Mouse (Mus musculus): ENCODE results near the gene Bpi. TPM values are rescaled to one million over a fixed set of nuclear protein-coding genes. Genes with fewer than 3 reads are reported as not detected.

Gene Bpi
- polyA plus RNA-seq, 1 experiment from 2014 or later, result not detected

GRCm38 (mm10) chr2:158276878-158277277, 19.0 kb downstream of the Bpi start:
- Histone ChIP-seq H3K27me3 (replicated peaks; ENCODE audit: control insufficient read depth, insufficient read depth, low read length) (no peaks in the 10 kb centered on the region), H3K4me1 (replicated peaks; ENCODE audit: control insufficient read depth, insufficient read depth, low read length) (no peaks in the 10 kb centered on the region), H3K36me3 (ENCODE audit: control insufficient read depth, insufficient read depth) (no peaks in the 10 kb centered on the region), H3K27ac (ENCODE audit: low read length) (no peak overlapping the region), H3K9ac (replicated peaks; ENCODE audit: low read depth, low read length) (no peak overlapping the region), H3K4me3 (replicated peaks; ENCODE audit: low read length) (no peak overlapping the region), H3K9me3 (ENCODE audit: control insufficient read depth, low read length) (no peaks in the 10 kb centered on the region), H3K4me2 (ENCODE audit: low read length) (no peak overlapping the region)
- ATAC-seq, result no peak
- 80% methylated on average over 4 of the region's 4 CpGs for WGBS

- ATAC-seq, result no peak
- no peaks in the 10 kb centered on the region for H3K9me3 ChIP-seq (ENCODE audit: control insufficient read depth, low read length)
- H3K4me2 ChIP-seq (ENCODE audit: low read length), result no peak overlapping the region
- H3K36me3 ChIP-seq (ENCODE audit: control insufficient read depth, insufficient read depth), result no peaks in the 10 kb centered on the region
- H3K4me3 ChIP-seq (replicated peaks; ENCODE audit: low read length), result no peak overlapping the region
- no peaks in the 10 kb centered on the region for H3K27me3 ChIP-seq (replicated peaks; ENCODE audit: control insufficient read depth, insufficient read depth, low read length)
- 93% methylated on average over 4 of the region's 4 CpGs for WGBS
- H3K4me1 ChIP-seq (replicated peaks; ENCODE audit: control insufficient read depth, insufficient read depth, low read length), result no peaks in the 10 kb centered on the region
- no peak overlapping the region for H3K27ac ChIP-seq (ENCODE audit: low read length)
- H3K9ac ChIP-seq (replicated peaks; ENCODE audit: low read depth, low read length), result no peak overlapping the region
Measured at GRCm38 (mm10) chr2:158279656-158280055, 21.8 kb downstream of the Bpi start.

- Histone ChIP-seq H3K36me3 (ENCODE audit: control insufficient read depth, insufficient read depth) (no peaks in the 10 kb centered on the region), H3K9ac (replicated peaks; ENCODE audit: low read depth, low read length) (no peak overlapping the region), H3K4me2 (ENCODE audit: low read length) (no peak overlapping the region), H3K9me3 (ENCODE audit: control insufficient read depth, low read length) (no peaks in the 10 kb centered on the region), H3K27me3 (replicated peaks; ENCODE audit: control insufficient read depth, insufficient read depth, low read length) (no peaks in the 10 kb centered on the region), H3K27ac (ENCODE audit: low read length) (no peak overlapping the region), H3K4me1 (replicated peaks; ENCODE audit: control insufficient read depth, insufficient read depth, low read length) (no peaks in the 10 kb centered on the region), H3K4me3 (replicated peaks; ENCODE audit: low read length) (no peak overlapping the region)
- no peak for ATAC-seq
- WGBS, result 68% methylated on average over 16 of the region's 16 CpGs
Measured at GRCm38 (mm10) chr2:158281497-158282205, 23.8 kb downstream of the Bpi start.

- no peak for ATAC-seq
- 83% methylated on average over 7 of the region's 7 CpGs for WGBS
- H3K4me1 ChIP-seq (replicated peaks; ENCODE audit: control insufficient read depth, insufficient read depth, low read length), result no peaks in the 10 kb centered on the region
- no peak overlapping the region for H3K4me2 ChIP-seq (ENCODE audit: low read length)
- no peaks in the 10 kb centered on the region for H3K36me3 ChIP-seq (ENCODE audit: control insufficient read depth, insufficient read depth)
- H3K9me3 ChIP-seq (ENCODE audit: control insufficient read depth, low read length), result no peaks in the 10 kb centered on the region
- no peak overlapping the region for H3K9ac ChIP-seq (replicated peaks; ENCODE audit: low read depth, low read length)
- H3K27me3 ChIP-seq (replicated peaks; ENCODE audit: control insufficient read depth, insufficient read depth, low read length), result no peaks in the 10 kb centered on the region
- H3K27ac ChIP-seq (ENCODE audit: low read length), result no peak overlapping the region
- H3K4me3 ChIP-seq (replicated peaks; ENCODE audit: low read length), result no peak overlapping the region
Measured at GRCm38 (mm10) chr2:158283136-158283535, 25.2 kb downstream of the Bpi start.

- Histone ChIP-seq H3K4me3 (replicated peaks; ENCODE audit: low read length) (no peak overlapping the region), H3K36me3 (ENCODE audit: control insufficient read depth, insufficient read depth) (no peaks in the 10 kb centered on the region), H3K4me1 (replicated peaks; ENCODE audit: control insufficient read depth, insufficient read depth, low read length) (no peaks in the 10 kb centered on the region), H3K9ac (replicated peaks; ENCODE audit: low read depth, low read length) (no peak overlapping the region), H3K27me3 (replicated peaks; ENCODE audit: control insufficient read depth, insufficient read depth, low read length) (no peaks in the 10 kb centered on the region), H3K27ac (ENCODE audit: low read length) (no peak overlapping the region), H3K4me2 (ENCODE audit: low read length) (no peak overlapping the region), H3K9me3 (ENCODE audit: control insufficient read depth, low read length) (no peaks in the 10 kb centered on the region)
- 89% methylated on average over 6 of the region's 6 CpGs for WGBS
- no peak for ATAC-seq
Measured at GRCm38 (mm10) chr2:158283771-158284170, 25.9 kb downstream of the Bpi start.

- H3K4me2 ChIP-seq (ENCODE audit: low read length), result no peak overlapping the region
- H3K27me3 ChIP-seq (replicated peaks; ENCODE audit: control insufficient read depth, insufficient read depth, low read length), result no peaks in the 10 kb centered on the region
- no peaks in the 10 kb centered on the region for H3K36me3 ChIP-seq (ENCODE audit: control insufficient read depth, insufficient read depth)
- no peak overlapping the region for H3K27ac ChIP-seq (ENCODE audit: low read length)
- ATAC-seq, result no peak
- no peak overlapping the region for H3K9ac ChIP-seq (replicated peaks; ENCODE audit: low read depth, low read length)
- H3K4me3 ChIP-seq (replicated peaks; ENCODE audit: low read length), result no peak overlapping the region
- H3K4me1 ChIP-seq (replicated peaks; ENCODE audit: control insufficient read depth, insufficient read depth, low read length), result no peaks in the 10 kb centered on the region
- H3K9me3 ChIP-seq (ENCODE audit: control insufficient read depth, low read length), result no peaks in the 10 kb centered on the region
- WGBS, result 10% methylated on average over 11 of the region's 11 CpGs
Measured at GRCm38 (mm10) chr2:158284571-158284970, 26.7 kb downstream of the Bpi start.

- no peak overlapping the region for H3K4me2 ChIP-seq (ENCODE audit: low read length)
- 60% methylated on average over 6 of the region's 6 CpGs for WGBS
Measured at GRCm38 (mm10) chr2:158285655-158286054, 27.8 kb downstream of the Bpi start.

GRCm38 (mm10) chr2:158295700-158296099, 37.8 kb downstream of the Bpi start:
- no peak overlapping the region for H3K4me3 ChIP-seq (replicated peaks; ENCODE audit: low read length)
- H3K36me3 ChIP-seq (ENCODE audit: control insufficient read depth, insufficient read depth), result no peaks in the 10 kb centered on the region
- H3K9ac ChIP-seq (replicated peaks; ENCODE audit: low read depth, low read length), result no peak overlapping the region
- no peak overlapping the region for H3K4me2 ChIP-seq (ENCODE audit: low read length)
- no peaks in the 10 kb centered on the region for H3K9me3 ChIP-seq (ENCODE audit: control insufficient read depth, low read length)
- H3K27me3 ChIP-seq (replicated peaks; ENCODE audit: control insufficient read depth, insufficient read depth, low read length), result no peaks in the 10 kb centered on the region
- peaks cover 7% of the 10 kb centered on the region; the same call in 1 of the 2 replicates for H3K4me1 ChIP-seq (replicated peaks; ENCODE audit: control insufficient read depth, insufficient read depth, low read length)
- H3K27ac ChIP-seq (ENCODE audit: low read length), result no peak overlapping the region
- 56% methylated on average over 9 of the region's 9 CpGs for WGBS
- peak; percentile 8; the same call in 1 of the 2 replicates for ATAC-seq

More at GRCm38 (mm10) chr2:158285655-158286054, 27.8 kb downstream of the Bpi start:
- no peaks in the 10 kb centered on the region for H3K9me3 ChIP-seq (ENCODE audit: control insufficient read depth, low read length)
- no peaks in the 10 kb centered on the region for H3K27me3 ChIP-seq (replicated peaks; ENCODE audit: control insufficient read depth, insufficient read depth, low read length)
- H3K36me3 ChIP-seq (ENCODE audit: control insufficient read depth, insufficient read depth), result no peaks in the 10 kb centered on the region
- no peak overlapping the region for H3K9ac ChIP-seq (replicated peaks; ENCODE audit: low read depth, low read length)
- no peak overlapping the region for H3K27ac ChIP-seq (ENCODE audit: low read length)
- no peak for ATAC-seq
- H3K4me3 ChIP-seq (replicated peaks; ENCODE audit: low read length), result no peak overlapping the region
- H3K4me1 ChIP-seq (replicated peaks; ENCODE audit: control insufficient read depth, insufficient read depth, low read length), result no peaks in the 10 kb centered on the region

GRCm38 (mm10) chr2:158299203-158299602, 41.3 kb downstream of the Bpi start:
- Histone ChIP-seq H3K4me3 (replicated peaks; ENCODE audit: low read length) (no peak overlapping the region), H3K27ac (ENCODE audit: low read length) (no peak overlapping the region), H3K4me1 (replicated peaks; ENCODE audit: control insufficient read depth, insufficient read depth, low read length) (peaks cover 7% of the 10 kb centered on the region; the same call in 1 of the 2 replicates), H3K36me3 (ENCODE audit: control insufficient read depth, insufficient read depth) (no peaks in the 10 kb centered on the region), H3K9me3 (ENCODE audit: control insufficient read depth, low read length) (no peaks in the 10 kb centered on the region), H3K4me2 (ENCODE audit: low read length) (no peak overlapping the region), H3K9ac (replicated peaks; ENCODE audit: low read depth, low read length) (no peak overlapping the region), H3K27me3 (replicated peaks; ENCODE audit: control insufficient read depth, insufficient read depth, low read length) (no peaks in the 10 kb centered on the region)
- WGBS, result 51% methylated on average over 3 of the region's 3 CpGs
- ATAC-seq, result no peak

All from forebrain, embryonic 16.5 days (tissue).